Mouse (Mus musculus): ENCODE results near the gene Rbak. TPM values are rescaled to one million over a fixed set of nuclear protein-coding genes. Genes with fewer than 3 reads are reported as not detected.
A peak's percentile ranks its signal among the peaks of the same experiment; 100 is the strongest.
"Not testable (repeated sequence)": the region's sequence is repeated elsewhere in the genome, so short reads cannot be mapped to it uniquely, and the experiment has no call there.

Gene Rbak
- total RNA-seq (2015; ENCODE audit: low replicate concordance) = 1.4 and 3.4 TPM in 2 replicates
- 0.39 and 1.4 TPM in 2 replicates for total RNA-seq (2017; ENCODE audit: low replicate concordance)

DNA sequence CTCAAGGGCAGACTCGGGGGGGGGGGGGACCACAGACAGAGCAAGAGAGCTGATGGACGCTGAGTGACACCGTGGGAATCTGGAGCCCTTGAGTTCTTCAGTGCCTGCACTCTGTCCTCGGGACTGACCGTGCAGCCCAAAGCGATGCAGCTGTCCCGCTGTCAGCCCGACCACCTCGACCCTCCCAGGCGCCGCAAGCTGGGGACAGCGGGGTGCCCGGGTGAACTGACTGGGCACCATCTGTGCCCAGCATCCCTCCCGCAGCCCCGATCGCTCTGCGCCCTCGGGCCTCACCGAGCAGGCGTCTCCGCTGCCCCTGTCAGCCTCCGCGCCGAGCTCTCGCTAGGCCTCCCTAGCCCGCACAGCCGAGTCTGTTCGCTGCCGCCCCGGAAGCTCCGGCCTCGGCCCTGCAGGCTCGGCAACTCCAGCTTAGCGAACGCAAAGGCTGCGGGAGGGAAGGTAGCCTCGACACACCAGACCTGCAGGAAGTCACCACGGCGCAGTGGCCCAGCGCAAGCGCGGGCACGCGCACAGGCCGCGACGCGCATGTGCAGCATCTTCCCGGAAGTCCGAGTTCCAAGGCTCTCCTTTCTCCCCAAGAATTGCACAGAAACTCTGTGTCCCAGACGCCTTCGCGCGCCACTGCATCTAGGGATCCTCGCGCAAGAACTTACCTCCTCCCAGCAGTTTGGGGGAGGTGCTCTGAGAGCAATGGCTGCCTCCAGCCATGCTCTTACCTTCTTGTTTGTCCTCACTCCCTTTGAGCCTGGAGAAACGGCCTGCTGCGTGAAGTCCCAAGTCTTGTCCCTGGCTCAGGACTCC lies at the start of gene Rbak, which contains the start of gene Spdye4b:
Rbak (minus strand) TSS at position 521 of the 822 bp plus-strand sequence.
Spdye4b (plus strand) TSS at position 763 of the 822 bp plus-strand sequence.
- peak; percentile 57 for ATAC-seq (replicated peaks; ENCODE audit: low FRiP score, poor library complexity, severe bottlenecking)

DNA sequence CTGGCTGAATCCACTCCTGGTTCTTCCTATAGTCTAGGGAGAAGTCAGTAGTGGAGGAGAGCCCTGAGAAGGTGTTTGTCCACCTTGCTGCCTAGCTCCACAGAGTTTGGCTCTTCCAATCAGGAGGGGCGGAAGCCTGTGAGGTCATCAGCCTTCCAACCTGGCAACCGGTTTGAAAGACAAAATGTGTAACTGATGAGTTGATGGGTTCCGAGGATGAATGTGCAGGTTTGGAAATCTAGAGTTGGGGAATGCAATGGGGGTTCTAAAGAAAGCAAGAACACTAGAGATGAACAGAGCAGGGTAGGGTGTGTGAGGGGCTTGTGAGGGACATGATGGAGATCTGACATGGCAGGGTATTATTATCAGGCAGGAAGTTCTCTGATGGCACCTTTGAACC lies 46.2 kb upstream of the Rbak start, which contains the start of gene Spdye4a:
Spdye4a (minus strand) TSS at position 101 of the 400 bp plus-strand sequence.
- no peak for ATAC-seq (replicated peaks; ENCODE audit: low FRiP score, poor library complexity, severe bottlenecking)

DNA sequence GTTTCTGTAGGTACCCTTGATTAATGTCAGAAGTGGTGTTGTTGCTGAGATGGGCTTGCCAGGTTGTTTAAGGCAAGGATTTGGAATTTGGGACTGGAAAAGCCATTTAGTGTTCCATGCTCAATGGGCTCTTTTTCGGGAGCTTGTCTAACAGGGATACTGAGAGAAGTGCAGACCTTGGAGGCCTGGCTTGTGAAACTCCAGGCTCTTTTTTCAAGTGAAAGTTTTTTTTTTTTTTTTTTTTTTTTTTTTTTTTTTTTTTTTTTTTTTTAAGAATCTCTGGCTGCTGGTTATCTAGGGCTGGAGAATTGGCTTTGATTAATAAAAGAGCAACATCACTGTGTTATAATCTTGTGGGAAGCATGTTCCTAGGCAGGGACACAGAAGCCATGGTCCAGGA lies 41.7 kb upstream of the Rbak start:
- ATAC-seq (replicated peaks; ENCODE audit: low FRiP score, poor library complexity, severe bottlenecking) = no peak

DNA sequence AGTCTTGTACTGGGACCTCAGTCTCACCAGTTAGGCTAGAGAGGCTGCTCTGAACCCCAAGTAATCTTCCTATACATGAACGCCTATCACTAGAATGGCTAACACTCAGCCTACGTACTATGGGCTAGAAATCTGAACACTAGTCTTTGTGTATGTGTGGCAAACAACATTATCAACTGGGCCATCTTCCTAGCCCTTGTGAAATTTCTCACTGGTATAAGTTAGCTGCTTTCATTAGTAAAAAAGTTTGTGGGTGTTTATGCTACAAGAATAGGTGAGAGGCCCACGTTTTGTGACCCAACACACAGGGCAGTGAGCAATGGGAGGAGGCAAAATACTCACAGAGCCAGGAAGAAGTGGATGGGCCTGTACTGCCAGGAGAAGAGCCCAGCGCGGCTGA lies 40.4 kb upstream of the Rbak start:
- ATAC-seq (replicated peaks; ENCODE audit: low FRiP score, poor library complexity, severe bottlenecking) = no peak

DNA sequence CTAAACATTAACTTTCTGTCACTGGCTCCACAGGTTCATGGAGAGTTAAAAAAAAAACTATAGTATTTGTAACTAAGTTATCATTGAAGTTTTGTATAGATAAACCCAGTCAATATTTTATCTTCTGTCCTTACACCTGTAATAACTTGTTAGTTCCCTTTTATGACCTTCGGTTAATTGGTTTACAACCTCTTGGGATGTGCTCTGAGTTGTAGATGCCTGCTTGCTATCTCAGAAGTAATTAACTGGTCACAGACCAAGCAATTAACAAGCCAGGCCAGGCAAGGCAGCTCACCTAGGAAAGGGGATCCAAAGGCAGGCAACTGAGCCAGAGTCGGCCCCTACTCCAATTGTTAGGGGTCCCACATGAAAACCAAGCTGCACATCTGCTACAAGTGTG lies 33.3 kb upstream of the Rbak start:
- no peak for ATAC-seq (replicated peaks; ENCODE audit: low FRiP score, poor library complexity, severe bottlenecking)

DNA sequence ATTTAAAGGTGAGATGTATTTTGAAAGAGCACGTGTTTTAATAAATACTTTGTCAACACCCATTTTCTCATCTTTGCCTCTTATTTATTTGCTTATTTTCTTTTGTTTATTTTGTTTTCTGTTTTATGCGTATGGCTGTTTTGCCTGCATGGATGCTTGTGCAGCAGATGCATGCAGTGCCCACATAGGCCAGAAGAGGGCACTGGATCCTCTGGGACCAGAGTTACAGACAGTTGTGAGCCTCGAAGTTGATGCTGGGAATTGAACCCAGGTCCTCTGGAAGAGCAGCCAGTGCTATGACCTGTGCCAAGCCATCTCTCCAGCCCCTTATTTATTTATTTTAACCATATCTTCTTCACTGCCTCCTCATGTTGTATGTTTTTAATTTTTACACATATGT lies 24.4 kb upstream of the Rbak start:
- ATAC-seq (replicated peaks; ENCODE audit: low FRiP score, poor library complexity, severe bottlenecking) = no peak

DNA sequence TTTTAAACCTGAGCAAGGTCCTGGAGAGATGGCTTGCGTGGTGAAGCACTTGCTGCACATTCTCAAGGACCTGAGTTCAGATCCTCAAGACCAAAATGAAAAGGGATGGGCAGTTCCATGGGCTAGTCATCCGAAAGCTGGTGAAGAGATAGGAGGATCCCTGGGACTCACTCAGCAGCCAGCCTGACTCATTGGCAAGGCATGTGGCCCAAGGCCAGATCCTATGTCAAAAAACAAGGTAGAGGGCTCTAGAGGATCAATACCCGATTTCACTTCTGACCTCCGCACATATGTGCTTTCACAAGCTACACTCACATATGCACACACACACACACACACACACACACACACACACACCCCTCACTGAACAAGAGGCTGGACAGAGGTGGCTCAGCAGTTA lies 15.9 kb upstream of the Rbak start:
- ATAC-seq (replicated peaks; ENCODE audit: low FRiP score, poor library complexity, severe bottlenecking) = no peak

DNA sequence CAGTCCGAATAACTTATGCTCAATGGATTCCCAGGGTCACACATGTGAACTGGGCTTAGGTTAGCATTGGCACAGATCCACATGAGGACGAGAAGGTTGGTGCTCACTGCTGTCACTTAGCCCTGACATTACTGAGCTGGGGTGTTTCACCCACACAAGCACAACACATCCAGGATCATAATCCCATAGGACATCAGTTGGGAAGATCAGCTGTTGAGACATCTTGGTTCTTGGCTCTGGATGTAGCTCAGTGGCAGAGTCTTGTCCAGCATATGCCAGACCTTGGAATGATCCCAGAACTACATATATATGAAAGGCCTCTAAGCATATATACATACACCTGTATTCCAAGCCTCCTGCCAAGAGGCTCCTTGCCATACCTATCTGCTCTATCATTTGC lies 14.6 kb upstream of the Rbak start:
- no peak for ATAC-seq (replicated peaks; ENCODE audit: low FRiP score, poor library complexity, severe bottlenecking)

DNA sequence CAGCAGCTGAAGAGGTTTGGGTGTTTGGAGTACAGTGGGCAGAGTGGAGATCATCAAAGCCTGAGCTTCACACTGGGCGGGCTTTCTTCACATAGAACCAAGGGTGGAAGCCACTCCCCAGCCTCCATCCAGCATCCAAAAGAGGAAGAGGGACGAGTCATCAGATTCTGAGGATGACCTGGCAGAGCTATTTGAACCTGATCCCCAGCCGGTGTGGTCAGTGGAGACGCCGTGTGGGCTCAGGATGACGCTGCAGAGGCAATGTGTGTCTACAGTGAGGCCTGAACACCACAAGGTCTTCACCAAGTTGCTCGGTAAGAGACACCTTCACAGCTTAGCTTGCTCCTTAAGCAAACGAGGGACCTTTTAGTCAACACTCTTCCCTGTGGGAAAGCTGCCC lies 14.2 kb upstream of the Rbak start:
- ATAC-seq (replicated peaks; ENCODE audit: low FRiP score, poor library complexity, severe bottlenecking) = not testable (repeated sequence)

DNA sequence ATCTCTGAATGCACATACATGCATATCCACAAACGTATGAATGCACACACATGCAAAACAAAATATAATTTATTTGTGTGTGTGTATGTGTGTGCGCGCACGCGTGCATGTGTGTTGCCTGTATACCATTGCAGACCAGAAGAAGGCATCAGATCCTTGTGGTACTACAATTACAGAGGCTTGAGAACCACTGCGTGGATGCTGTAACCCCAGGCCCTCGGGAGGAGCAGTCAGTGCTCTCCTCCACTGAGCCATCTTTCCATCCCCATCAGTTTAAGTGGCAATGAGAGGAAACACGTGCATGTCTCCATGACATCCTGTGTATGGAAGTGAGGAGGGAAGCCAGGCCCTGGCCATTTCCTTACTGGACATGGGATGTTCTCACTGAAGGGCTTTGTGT lies 12.2 kb upstream of the Rbak start:
- no peak for ATAC-seq (replicated peaks; ENCODE audit: low FRiP score, poor library complexity, severe bottlenecking)

DNA sequence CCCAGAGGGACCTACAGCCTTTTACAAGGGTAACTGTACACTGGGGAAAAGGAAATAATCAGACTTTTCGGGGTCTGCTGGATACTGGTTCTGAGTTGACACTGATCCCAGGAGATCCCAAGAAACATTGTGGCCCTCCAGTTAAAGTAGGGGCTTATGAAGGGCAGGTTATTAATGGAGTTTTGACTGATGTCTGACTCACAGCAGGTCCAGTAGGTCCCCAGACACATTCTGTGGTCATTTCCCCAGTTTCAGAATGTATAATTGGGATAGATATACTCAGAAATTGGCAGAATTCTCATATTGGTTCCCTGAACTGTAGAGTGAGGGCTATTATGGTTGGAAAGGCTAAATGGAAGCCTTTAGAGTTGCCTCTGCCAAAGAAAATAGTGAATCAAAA lies 7.4 kb upstream of the Rbak start:
- ATAC-seq (replicated peaks; ENCODE audit: low FRiP score, poor library complexity, severe bottlenecking) = not testable (repeated sequence)

DNA sequence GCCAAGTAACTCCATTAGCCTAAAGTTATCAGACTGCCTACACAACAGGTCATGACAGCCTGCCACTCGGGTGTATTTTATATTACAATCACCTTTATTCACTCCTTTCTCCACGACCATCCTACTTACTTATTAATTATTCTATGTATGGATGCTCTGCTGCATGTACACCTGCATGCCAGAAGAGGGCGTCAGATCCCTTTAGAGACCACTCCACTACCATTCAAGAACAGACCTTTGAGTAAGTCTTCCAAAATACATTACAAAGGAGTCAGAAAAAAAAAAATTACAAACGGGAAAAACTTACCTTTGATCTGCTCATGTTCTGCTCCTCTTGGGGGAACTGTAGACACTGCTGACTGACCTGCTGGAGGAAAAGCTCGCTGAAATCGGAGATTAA lies 1.4 kb downstream of the Rbak start:
- ATAC-seq (replicated peaks; ENCODE audit: low FRiP score, poor library complexity, severe bottlenecking) = no peak

DNA sequence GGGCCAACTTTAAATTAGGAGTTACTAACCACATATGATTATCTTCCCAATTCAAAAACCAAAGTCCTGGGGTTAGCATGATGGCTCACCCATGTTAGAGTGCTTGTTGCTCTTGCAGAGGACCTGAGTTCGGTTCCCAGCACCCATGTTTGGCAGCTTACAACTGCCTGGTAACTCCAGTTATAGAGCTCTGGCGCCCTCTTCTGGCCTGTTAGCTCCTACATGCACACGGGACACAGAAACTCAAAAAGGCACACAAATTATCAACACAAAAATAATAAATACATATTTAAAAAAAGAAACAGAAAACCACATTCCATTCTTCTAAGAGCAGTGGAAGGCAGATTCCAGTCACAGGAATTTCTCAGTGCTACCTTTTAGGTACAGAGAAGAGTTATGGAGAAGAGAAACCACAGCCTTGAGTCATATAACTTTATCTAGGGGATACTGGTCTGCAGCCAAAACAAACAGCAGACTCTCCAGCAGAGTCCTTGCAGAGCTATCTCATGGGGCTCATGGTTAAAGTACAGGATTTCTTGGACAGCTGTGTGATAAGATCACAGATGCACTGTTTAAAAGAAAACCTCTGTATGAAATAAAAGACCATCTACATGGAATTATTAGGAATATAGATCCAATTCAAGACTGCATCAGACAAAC lies 2.9 kb downstream of the Rbak start:
- no peak for ATAC-seq (replicated peaks; ENCODE audit: low FRiP score, poor library complexity, severe bottlenecking)

DNA sequence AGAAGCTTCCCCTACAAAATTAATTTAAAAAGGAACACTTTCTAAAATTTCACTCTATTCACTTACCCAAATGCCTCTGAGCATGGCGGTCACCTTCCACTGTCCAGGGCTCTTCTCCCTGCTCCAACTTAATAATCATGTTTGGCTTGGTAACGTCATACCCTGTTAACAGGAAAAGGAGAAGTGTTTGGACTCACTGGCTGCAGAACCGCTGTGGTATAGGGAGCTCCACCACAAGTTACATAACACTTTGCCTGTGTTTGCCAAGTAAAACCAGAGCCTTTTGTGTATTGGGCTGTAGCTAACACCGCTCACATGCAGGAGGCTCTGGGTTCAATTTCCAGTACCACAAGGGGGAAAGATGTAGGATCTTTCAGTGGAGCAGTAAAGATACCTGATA lies 4.6 kb downstream of the Rbak start:
- no peak for ATAC-seq (replicated peaks; ENCODE audit: low FRiP score, poor library complexity, severe bottlenecking)

DNA sequence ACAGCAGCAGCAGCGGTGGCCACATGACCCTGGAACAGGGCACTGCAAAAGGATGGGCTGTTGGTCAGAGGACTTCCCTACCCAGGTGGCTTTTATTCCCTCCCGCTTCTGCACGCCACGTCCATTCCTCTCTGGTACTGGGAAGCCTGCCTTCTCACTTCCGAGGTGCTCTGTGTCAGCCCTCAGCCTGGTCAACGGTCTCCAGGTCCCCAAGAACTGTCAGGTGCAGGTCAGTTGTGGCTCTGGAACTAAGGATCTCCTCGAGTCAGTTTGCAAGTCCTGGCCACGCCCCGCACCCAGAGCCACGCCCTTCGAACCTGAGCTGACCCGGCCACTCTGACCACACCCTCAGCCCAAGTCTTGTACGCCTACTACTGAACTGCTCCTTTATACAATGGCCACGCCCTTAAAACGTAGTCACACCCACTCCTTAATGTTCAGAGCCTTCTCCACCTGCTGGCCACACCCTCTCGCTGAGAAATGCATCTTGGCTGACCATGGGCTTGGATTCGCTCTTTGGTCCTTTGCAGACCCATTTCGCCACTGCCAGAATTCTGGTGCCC lies 15.0 kb downstream of the Rbak start:
- peak; percentile 76 for ATAC-seq (replicated peaks; ENCODE audit: low FRiP score, poor library complexity, severe bottlenecking)

DNA sequence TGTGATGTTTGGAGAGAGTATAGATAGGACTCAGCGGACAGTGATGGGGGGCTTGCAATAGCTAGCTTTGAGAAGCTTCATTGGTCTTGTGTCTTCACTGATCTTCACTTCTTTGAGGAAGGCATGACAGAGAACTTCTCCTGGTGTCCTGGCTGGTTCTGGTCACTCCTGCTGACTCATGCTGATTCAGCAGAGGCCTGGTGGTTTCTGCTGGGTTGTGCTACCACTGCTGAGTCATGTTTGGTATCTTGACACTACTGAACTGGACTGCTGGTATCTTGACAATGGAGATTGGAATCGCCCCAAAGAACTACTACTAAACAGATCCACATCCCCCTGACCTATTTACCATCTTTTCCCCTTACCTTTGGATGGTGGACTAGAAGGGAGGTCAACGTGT lies 25.0 kb downstream of the Rbak start:
- ATAC-seq (replicated peaks; ENCODE audit: low FRiP score, poor library complexity, severe bottlenecking) = no peak

DNA sequence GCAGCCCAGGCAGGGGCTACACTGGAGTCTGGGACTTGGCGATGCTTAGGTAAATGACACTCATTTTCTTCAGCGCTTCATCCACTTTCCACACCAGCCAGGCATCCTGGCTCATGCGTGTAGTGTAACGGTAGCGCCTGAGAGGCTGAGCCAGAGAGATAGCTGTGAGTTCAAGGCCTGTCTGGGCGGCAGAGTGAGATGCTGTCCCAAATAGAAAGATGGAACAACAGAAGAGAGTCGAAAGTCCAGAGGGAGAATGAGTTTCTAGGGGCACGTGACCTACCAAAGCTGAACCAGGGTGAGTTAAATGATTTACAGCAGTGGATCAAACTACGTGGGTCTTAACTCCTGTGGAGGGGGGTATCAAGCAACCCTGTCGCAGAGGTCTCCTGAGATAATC lies 26.8 kb downstream of the Rbak start:
- ATAC-seq (replicated peaks; ENCODE audit: low FRiP score, poor library complexity, severe bottlenecking) = no peak

DNA sequence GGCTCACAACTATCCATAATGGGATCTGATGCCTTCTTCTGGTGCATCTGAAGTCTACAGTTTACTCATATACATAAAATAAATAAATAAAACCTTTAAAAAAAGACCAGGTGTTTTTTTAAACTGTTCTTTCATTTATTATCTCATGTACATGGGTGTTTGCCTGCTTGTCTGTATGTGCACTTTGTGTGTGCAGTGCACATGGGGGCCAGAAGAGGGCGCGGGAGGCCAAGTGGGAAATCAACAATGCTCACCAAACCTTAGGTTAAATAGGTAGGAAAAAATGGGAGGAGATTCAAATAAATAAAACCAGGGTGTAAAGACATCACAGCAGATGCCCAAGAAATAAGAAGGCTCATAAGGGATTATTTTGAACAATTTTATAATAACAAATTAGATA lies 30.5 kb downstream of the Rbak start:
- ATAC-seq (replicated peaks; ENCODE audit: low FRiP score, poor library complexity, severe bottlenecking) = no peak

DNA sequence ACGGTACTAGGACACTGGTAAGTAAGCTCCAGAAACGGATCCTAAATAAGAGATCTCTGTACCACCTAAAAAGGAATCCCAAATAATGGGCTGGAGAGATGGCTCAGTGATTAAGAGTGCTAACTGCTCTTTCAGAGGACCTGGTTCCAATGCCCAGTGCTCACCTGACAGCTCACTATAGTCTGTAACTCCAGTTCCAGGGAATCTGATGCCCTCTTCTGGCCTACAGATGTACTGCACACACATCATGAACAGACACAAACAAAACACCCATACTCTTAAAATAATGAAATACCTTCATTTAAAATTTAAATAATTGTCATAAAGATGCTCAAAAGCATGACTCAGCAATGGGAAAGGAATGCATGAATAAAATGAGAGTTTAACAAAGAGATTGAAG lies 31.0 kb downstream of the Rbak start:
- ATAC-seq (replicated peaks; ENCODE audit: low FRiP score, poor library complexity, severe bottlenecking) = no peak

DNA sequence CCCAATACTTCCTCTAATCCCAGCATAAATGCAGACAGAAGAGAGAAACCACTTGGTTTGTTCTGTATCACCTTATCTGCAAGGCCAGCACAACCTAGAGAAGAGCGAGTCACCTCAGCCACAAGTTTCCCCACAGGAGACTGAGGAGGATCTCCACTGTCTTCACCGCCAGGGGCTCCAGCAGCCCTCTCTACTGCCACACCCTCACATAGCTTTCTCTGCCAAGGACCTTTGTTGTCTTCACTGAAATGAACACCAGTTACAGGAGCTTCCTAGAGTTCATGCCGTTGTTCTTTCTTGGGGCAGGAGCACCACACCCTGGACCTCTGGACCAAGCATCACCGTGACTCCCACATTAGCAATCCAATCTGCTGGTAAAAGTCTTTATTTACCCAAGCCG lies 31.9 kb downstream of the Rbak start:
- no peak for ATAC-seq (replicated peaks; ENCODE audit: low FRiP score, poor library complexity, severe bottlenecking)

DNA sequence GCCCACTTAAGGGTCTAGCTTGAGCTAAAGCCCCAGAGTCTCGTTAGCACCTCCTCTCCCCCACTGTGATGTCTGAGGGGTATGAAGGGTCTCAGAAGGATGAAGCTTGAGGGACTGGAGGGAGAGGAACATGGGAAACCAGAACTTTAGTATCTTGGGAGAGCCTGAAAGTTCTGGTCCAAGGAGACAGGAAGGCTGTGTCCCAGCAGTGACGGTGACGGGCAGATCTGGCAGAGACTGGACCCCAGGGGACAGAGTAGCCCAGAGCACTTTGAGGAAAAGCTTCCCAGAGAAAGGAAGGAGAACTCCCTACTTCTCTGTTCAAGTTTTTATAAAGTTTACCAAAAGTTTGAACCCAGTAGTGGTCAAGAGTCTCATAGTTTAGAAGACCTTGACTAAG lies 33.1 kb downstream of the Rbak start, which contains the start of gene Olfr718-ps1:
Olfr718-ps1 (minus strand) TSS at position 101 of the 400 bp plus-strand sequence.
- no peak for ATAC-seq (replicated peaks; ENCODE audit: low FRiP score, poor library complexity, severe bottlenecking)

Data from erythroid progenitor cell, adult 5-6 weeks (primary cell).